Mouse (Mus musculus) cerebellum, postnatal 36 days (tissue): ENCODE measurements around the gene Crb3.
"Not testable (repeated sequence)": the region's sequence is repeated elsewhere in the genome, so short reads cannot be mapped to it uniquely, and the experiment has no call there.

ENCODE experiments used
- DNase-seq, 2 experiments: peaks; one replicate each; pipeline ENCODE4 v3.0.0; 2021 to 2022; ENCODE audit warnings: mixed read lengths in 2 of 2

Gene Crb3

GRCm38 (mm10) chr17:57058891-57059485 lies at the start of gene Crb3:
Gene Crb3 (plus strand): TSS chr17:57059105.
- DNase-seq, result peak; percentile 49 to 53

DNA sequence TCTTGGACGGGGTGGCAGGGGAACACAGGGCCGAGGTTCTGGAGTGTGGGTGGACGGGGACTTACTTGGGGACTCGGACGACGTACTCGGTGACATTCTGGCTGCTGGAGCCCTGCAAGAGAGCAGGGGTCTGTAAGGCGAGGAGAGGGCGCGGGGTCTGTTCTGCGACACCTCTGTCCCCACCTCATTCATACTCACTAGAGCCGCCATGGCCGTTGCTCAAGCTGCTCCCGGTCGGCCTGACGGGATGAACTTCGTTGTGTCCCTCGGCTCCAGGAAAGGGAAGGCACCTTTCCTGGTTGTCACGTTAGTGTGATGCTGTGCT lies 48.0 kb upstream of the Crb3 start:
- no peak for DNase-seq

DNA sequence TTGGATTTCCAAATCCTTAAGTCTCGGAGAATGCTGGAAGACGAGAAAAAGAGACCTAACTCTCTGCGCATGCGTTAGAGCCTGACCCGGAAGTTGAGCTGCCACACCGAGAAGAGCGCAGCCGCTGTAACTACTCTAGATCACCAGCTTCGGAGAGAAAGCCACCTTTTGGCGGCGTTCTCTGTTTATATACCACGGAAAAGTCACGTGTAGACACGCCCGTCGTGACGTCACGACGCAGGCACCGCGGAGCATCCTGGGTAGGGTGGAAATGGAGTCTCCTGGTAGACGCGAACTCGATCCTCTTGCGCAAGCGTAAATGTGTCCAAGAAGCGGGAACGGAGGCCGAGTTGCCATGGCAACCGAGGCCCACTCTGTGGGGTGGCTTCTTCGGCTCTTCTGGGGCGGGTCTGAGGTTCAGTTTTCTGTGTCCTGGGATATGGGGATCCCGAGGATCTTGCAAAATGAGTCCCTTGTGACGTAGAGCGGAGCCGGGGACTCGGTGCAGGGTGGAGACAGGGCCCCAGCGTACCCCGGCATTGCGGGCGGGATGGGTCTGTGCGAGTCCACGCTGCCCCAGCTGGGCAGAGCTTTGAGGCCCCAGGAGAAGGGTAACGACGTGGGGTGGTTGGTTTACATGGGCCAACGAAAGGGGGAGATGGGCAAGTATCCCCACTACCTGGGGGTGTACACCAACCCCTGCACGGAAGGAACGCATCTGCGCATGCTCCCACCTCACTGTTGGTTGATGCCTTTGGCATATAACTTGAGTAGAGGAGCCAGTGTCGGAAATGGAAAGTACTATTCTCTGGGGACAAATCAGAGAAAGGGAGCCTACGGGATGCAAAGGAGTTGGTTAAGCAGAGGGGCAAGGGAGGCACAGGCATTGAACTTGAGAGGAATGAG lies 47.4 kb upstream of the Crb3 start, which contains the start of the genes Gtf2f1 and Gm17949:
Gene Gtf2f1 (minus strand): TSS at position 53 of the 906 bp plus-strand sequence.
Gene Gm17949 (plus strand): TSS at position 234 of the 906 bp plus-strand sequence.
- DNase-seq, result peak; percentile 92 to 98

- DNase-seq, result no peak
These were observed 46.6 kb upstream of the Crb3 start for GRCm38 (mm10) chr17:57012245-57012795.

GRCm38 (mm10) chr17:57019693-57020092 lies 39.2 kb upstream of the Crb3 start:
- no peak for DNase-seq

DNA sequence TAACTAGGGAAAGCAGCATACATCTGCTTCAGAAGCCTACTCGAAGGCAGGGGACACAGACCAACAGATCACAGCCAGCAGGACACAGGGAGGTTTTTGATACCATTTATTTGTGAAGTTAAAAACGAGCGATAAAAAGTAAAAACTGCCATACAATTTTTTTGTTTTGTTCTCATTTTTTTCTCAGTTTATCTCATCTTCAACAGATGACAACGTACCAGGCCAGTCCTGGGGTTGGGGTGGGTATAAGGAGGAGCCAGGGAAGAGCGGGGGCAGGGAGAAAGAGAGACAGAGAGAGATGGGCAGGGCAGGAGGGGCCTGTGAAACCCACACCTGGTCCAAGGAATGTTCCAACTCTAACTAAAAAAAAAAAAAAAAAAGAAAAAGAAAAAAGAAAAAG lies 37.9 kb upstream of the Crb3 start:
- DNase-seq, result no peak

- no peak for DNase-seq
These were observed 31.4 kb upstream of the Crb3 start for GRCm38 (mm10) chr17:57027471-57027870.

DNA sequence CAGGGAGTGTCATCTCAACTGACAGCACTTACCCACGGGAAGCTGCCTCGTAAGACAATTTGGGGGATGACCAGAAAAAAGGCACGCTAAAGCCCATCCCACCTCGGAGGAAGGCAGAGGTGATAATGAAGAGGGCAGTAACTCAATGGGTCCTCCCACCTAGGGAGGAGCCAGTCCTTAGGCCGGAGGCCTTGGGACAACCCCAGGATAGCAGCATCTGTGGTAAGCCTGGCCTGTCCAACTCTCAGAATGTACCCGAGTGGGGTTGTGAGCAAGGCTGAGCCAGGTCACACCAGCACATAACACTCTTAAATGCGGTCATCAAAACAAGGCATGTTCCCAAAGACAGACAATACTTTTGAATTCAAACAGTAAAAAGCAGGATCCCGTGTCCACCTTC lies 29.2 kb upstream of the Crb3 start:
- no peak for DNase-seq

DNA sequence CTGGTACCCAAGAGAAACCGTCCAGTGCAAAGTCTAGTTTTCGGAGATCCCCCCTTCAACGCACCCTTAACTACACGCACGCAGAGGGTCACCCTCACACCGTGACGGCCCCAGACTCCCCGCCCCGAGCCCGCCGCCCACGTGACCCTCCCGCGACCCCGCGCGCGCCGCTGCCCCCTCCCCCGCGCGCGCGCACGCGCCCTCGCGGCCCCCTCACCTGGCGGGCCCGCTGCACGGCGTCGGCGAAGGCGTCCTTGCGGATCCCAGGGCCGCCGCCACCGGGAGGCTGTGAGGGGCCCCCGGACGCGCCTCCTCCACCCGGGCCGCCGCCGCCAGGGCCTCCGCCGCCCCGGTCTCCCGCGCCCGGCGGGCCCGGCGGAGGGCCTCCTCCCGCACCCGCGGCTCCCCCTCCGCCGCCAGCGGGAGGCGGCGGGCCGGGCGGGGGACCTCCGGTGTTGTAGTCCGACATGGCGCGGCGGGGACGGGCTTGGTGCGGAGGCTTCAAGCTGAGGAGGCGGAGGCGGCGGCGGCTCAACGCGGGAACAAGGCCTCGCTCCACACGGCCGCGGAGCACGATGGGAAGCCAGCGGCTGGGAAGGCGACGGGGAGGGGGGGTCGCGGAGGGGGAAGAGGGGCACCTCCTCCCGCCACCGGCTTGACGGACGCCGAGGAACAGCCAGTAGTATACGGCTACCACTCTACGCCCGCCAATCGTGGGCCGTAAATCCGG lies 27.8 kb upstream of the Crb3 start, which contains the start of gene Khsrp:
Gene Khsrp (minus strand): TSS at position 592 of the 730 bp plus-strand sequence.
- peak; percentile 31 to 53 for DNase-seq

GRCm38 (mm10) chr17:57031661-57032420 lies 27.1 kb upstream of the Crb3 start:
- peak; percentile 98 to 100 for DNase-seq

DNA sequence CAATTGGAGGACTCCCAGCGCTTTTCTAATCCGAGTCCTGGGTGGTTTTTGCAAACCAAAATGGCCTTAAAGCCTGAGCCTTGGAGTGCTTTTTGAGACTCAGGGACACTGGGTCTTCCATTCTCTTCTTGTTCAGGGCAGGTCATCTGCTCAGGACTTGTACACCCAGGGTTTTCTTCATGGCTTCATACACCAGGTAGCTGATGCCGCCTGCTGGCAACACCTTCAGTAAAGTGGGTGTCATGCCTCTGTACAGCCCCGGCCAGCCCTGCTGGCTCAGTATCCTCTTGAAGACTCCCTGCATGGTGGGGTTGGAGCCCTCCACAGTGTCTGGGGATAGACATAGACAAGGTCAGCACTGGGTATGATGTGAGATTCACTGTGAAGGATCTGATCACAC lies 26.1 kb upstream of the Crb3 start:
- DNase-seq, result no peak

DNA sequence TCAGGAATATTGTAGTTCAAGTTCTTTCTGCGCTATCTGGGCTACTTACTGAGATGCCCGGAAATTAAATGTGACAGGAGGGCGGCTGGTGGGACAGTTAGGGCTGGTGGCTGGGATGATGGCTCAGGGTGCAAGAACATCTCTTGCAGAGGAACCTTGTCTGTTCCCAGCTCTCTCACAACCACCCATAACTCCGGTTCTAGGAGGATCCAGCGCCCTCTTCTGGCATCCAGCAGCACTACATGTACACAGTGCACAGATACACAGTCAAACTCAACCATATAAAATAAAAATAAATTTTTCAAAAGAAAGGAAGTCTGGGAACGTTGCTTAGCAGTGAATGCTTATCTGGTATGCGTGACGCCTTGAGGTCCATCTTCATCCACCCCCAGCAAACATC lies 19.9 kb upstream of the Crb3 start:
- DNase-seq, result no peak

- no peak for DNase-seq
These were observed 17.4 kb upstream of the Crb3 start, which contains the start of gene Slc25a41 for GRCm38 (mm10) chr17:57041554-57041953. Gene Slc25a41 (minus strand): TSS chr17:57041654.

DNA sequence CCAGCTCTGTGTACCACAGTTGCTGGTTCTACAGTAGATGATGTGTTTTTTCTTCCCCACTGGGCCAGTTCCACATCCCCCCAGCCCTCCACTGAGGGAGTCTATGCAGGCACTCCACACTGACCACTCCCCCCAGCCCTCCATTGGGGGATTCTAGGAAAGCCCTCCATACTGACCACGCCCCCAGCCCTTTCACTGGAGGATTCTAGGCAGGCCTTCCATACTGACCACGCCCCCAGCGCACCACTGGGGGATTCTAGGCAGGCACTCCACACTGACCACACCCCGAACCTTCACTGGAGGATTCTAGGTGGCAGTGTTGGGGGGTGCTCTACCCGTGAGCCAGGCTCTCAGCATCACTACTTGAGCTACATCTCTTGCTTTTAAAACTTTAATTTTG lies 11.5 kb upstream of the Crb3 start:
- DNase-seq, result no peak

DNA sequence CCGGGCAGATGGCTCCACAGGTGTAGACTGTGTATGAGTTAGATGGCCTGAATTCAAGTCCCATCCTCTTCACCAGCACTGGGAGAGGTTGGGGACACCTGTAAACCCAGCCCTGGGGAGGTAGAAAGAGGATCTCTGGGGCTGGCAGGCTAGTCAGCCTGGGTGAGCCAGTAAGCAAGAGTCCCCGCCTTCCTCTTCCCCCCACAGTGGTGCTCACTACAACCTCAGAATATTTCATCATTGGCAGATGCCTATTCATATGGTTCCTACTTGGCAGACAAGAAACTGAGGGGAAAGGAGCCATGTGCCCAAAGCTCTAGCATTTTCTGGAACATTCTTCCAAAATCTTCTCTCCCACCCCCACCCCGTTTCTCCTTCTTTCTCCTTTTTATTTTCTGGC lies 10.1 kb upstream of the Crb3 start:
- no peak for DNase-seq

- not testable (repeated sequence) for DNase-seq
These were observed 7.2 kb upstream of the Crb3 start for GRCm38 (mm10) chr17:57051679-57052078.

DNA sequence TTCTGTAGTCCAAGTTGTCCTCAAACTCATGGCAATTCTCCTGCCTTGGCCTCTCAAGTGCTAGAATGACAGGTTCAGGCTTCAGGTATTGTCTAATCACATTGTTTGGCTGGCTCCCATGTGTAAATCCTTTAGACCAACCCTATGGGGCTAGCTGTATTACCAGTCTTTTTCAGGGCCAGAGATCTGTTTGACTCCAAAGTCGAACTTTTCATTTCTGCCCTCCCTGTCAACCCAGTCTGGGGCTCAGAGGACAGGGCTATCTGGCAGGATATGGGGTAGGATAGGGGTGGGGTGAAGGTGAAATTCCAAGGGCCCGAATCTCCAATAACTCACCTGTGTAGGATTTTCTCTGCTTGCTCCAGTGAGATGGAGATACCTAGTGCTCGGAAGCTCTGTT lies 2.7 kb upstream of the Crb3 start:
- no peak for DNase-seq

DNA sequence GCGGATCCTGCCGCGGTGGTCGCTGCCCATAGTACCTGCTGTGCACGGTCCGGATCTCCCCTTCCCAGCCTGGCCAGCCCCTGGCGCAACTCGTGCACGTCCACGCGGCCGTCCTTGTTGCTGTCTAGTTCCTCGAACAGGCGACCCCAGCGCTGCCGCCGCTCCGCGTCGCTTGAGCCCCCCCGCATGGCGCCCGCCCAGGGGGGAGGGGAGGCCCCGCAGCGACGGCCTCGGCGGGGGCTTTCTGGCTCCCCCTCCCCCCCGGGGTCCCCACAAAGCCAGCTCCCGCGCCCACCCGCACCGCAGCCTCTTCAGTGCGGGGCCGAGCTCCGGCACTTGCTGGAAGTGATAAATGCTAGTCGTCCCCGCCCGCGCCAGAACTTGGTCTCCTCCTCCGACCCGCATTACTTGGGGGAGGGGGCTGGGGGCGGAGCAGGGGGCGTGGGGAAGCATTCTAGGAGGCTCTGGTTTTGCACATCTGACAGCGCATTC lies 627 bp downstream of the Crb3 start, which contains the start of gene Slc25a23:
Gene Slc25a23 (minus strand): TSS at position 378 of the 492 bp plus-strand sequence.
- peak; percentile 71 to 74 for DNase-seq

- peak; percentile 96 to 98 for DNase-seq
These were observed 1.4 kb downstream of the Crb3 start for GRCm38 (mm10) chr17:57060231-57060801.

DNA sequence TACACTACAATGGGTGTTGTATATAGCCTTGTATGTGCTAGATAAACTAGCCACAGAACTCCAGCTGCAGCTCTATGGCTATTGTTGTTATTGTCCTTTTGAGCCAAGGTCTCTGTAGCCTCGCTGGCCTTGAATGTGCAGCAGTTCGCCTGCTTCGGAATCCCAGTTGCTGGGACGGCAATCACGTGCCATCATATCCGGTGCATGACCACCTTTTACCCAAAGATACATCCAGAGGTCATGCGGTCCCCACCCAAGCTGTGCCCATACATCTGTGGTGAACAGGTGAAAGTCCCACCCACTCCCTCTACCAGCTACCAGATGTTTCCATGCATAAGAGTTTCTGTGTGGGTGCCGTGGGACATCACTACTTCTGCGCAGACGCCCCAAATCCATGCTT lies 2.2 kb downstream of the Crb3 start:
- DNase-seq, result no peak

GRCm38 (mm10) chr17:57062011-57062521 lies 3.2 kb downstream of the Crb3 start:
- peak in 1 of 2 experiments; percentile 56 for DNase-seq
